Mouse (Mus musculus): ENCODE results near the gene Dffb. TPM values are rescaled to one million over a fixed set of nuclear protein-coding genes. Genes with fewer than 3 reads are reported as not detected.

The Dffb gene
- polyA plus RNA-seq (2015; fragmentation: Nextera tagmentation; extraction: Ambion mirVana), result 11.4 and 12.6 TPM in 2 replicates

- peaks cover 28% of the 10 kb centered on the region for H3K36me3 ChIP-seq
- H3K27ac ChIP-seq, result peak within 1 kb of the TSS; percentile 74
- H3K9me3 ChIP-seq, result no peaks in the 10 kb centered on the region
- peak; percentile 93 for ATAC-seq (ENCODE audit: insufficient number of reproducible peaks, low FRiP score, low TSS enrichment, low read depth)
- H3K4me2 ChIP-seq, result peak within 1 kb of the TSS; percentile 94
- WGBS, result 2% methylated on average over 68 of the region's 68 CpGs
- peak within 1 kb of the TSS; percentile 71 for H3K9ac ChIP-seq
- no peaks in the 10 kb centered on the region for H3K27me3 ChIP-seq
- H3K4me3 ChIP-seq, result peak within 1 kb of the TSS; percentile 65
- peaks cover 28% of the 10 kb centered on the region for H3K4me1 ChIP-seq
Observed at GRCm38 (mm10) chr4:153974431-153975291, at the start of gene Dffb, which contains the start of gene Cep104. Dffb (minus strand) TSS chr4:153975126. Cep104 (plus strand) TSS chr4:153975194.

DNA sequence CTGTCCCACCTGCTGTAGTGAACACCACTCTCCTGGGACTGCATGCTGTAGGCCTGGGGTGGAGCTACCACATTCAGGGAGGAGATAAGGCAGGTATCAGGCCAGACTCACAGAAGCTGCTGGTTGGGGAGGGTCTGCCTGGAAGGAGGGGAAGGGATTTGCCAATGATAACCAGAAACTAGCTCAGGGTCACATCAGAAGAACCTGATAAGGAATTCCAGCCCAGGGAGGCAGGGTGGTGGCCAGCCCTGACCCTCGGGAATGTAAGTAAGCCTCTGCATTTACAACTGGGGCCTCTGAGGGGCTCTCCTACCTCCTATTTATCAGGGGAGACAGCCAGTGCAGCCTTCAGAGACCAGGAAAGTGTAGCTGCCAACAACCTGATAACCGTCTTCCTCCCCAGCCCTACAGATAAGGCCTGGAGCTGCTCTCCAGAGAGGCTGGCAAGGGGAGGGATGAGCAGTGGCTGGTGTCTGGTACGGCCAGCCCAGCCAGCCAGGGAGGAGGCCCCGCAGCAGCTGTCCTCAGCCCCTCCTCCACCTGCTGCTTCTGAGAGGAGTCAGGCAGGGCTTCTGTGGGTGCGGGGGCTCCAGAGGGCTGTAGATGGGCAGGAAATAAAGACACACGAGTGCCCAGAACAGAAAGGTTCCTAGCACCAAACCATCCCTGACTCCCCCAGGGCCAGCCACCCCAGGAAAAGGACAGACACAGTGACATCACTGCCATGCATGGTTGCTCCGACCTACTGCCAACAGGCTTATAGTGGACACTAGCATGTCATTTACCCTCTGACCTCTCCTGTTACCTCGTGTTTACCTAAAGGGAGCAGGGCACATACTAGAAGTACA lies 49.1 kb upstream of the Dffb start:
- Histone ChIP-seq H3K4me3 (no peak overlapping the region), H3K4me1 (peaks cover 32% of the 10 kb centered on the region), H3K9ac (no peak overlapping the region), H3K27ac (no peak overlapping the region), H3K36me3 (peaks cover 29% of the 10 kb centered on the region), H3K9me3 (no peaks in the 10 kb centered on the region), H3K27me3 (peaks cover 38% of the 10 kb centered on the region), H3K4me2 (no peak overlapping the region)
- ATAC-seq (ENCODE audit: insufficient number of reproducible peaks, low FRiP score, low TSS enrichment, low read depth), result no peak
- WGBS, result 19% methylated on average over 8 of the region's 8 CpGs

DNA sequence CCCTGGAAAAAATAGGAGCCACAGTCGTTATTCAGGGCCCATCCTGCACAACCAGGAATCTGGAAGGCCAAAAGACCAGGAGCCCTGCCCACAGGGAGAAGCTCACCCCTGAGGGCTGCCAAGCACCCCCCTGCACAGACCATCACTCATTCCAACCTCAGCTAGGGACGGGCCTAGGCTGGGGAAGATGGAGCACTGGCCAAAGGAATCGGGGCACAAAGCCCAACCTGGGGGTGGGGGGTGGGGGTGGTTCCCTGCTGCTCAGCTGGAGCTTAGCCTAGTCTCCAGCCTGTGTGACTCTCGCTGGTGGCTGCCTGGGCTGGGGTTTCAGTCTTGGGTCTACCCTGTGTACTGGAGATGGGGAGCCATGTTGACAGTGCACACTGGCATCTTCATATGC lies 47.9 kb upstream of the Dffb start:
- no peak overlapping the region for H3K9ac ChIP-seq
- 42% methylated on average over 4 of the region's 4 CpGs for WGBS

DNA sequence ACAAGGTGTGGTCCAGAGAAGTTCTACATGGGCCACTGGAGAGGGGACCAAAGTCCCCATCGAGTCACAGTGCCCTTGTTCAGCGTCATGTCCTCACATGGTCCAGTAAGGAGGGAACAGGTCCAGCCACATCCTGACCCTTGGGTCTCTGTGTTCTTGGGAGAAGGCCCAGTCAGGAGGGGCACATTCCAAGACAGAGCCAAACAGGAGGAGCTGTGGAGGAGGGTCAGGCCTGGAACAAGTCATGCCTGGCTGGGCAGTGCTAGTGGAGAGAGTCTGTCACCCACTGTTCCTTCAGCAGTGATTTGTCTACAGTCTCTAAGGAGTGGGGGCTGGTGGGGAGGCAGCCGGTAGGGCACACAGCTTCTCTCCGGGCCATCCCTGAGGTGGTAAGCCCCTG lies 47.5 kb upstream of the Dffb start:
- Histone ChIP-seq H3K27ac (no peak overlapping the region; the same call in 1 of the 2 replicates), H3K36me3 (peaks cover 43% of the 10 kb centered on the region), H3K4me3 (no peak overlapping the region), H3K9ac (no peak overlapping the region), H3K4me1 (peaks cover 27% of the 10 kb centered on the region), H3K27me3 (peaks cover 33% of the 10 kb centered on the region), H3K4me2 (no peak overlapping the region), H3K9me3 (no peaks in the 10 kb centered on the region)
- WGBS, result 80% methylated on average over 4 of the region's 4 CpGs
- ATAC-seq (ENCODE audit: insufficient number of reproducible peaks, low FRiP score, low TSS enrichment, low read depth), result 0 out of 2 replicates have a peak, but pooled peaks have one; percentile 10

More for the DNA sequence above, 47.9 kb upstream of the Dffb start:
- Histone ChIP-seq H3K27ac (no peak overlapping the region; the same call in 1 of the 2 replicates), H3K9me3 (no peaks in the 10 kb centered on the region), H3K4me1 (peaks cover 31% of the 10 kb centered on the region), H3K4me3 (no peak overlapping the region), H3K4me2 (no peak overlapping the region), H3K27me3 (peaks cover 37% of the 10 kb centered on the region), H3K36me3 (peaks cover 41% of the 10 kb centered on the region)
- no peak; the same call in 1 of the 2 replicates for ATAC-seq (ENCODE audit: insufficient number of reproducible peaks, low FRiP score, low TSS enrichment, low read depth)

DNA sequence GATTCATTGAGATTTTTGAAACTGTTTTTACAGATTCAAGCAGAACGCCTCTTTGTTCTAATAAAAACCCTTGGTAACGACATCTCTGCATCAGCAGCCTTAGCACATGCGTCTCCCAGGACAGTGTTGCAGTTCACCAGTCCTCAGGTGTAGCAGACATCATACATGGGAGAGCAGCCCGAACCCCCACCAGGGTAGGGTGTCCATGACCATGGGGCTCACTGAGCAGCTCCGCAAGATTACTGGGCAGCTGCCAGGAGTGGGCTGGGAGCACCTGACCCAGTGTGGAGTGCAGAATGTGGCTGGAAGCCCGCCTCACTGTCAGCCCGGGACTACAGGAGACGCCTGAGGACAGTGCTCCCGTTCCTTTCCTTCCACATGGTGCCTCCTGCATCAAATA lies 46.5 kb upstream of the Dffb start:
- Histone ChIP-seq H3K9me3 (no peaks in the 10 kb centered on the region), H3K4me2 (no peak overlapping the region), H3K27me3 (peaks cover 23% of the 10 kb centered on the region), H3K27ac (no peak overlapping the region), H3K36me3 (peaks cover 53% of the 10 kb centered on the region), H3K9ac (no peak overlapping the region), H3K4me3 (no peak overlapping the region), H3K4me1 (peaks cover 25% of the 10 kb centered on the region)
- ATAC-seq (ENCODE audit: insufficient number of reproducible peaks, low FRiP score, low TSS enrichment, low read depth), result no peak
- 85% methylated on average over 9 of the region's 9 CpGs for WGBS

GRCm38 (mm10) chr4:154019571-154019970 lies 44.6 kb upstream of the Dffb start:
- WGBS, result 69% methylated on average over 7 of the region's 7 CpGs
- Histone ChIP-seq H3K4me1 (peaks cover 12% of the 10 kb centered on the region; the same call in 1 of the 2 replicates), H3K27ac (no peak overlapping the region), H3K36me3 (peaks cover 71% of the 10 kb centered on the region), H3K4me3 (no peak overlapping the region), H3K9ac (no peak overlapping the region), H3K4me2 (no peak overlapping the region), H3K9me3 (no peaks in the 10 kb centered on the region), H3K27me3 (peaks cover 5% of the 10 kb centered on the region; the same call in 1 of the 2 replicates)
- ATAC-seq (ENCODE audit: insufficient number of reproducible peaks, low FRiP score, low TSS enrichment, low read depth), result no peak

GRCm38 (mm10) chr4:154015476-154015875 lies 40.5 kb upstream of the Dffb start:
- ATAC-seq (ENCODE audit: insufficient number of reproducible peaks, low FRiP score, low TSS enrichment, low read depth), result no peak
- no peak overlapping the region for H3K27ac ChIP-seq
- no peak overlapping the region for H3K9ac ChIP-seq
- H3K4me3 ChIP-seq, result no peak overlapping the region
- H3K4me2 ChIP-seq, result no peak overlapping the region
- peaks cover 62% of the 10 kb centered on the region for H3K36me3 ChIP-seq
- no peaks in the 10 kb centered on the region for H3K27me3 ChIP-seq
- no peaks in the 10 kb centered on the region for H3K9me3 ChIP-seq
- WGBS, result 89% methylated on average over 11 of the region's 11 CpGs
- H3K4me1 ChIP-seq, result peaks cover 20% of the 10 kb centered on the region

DNA sequence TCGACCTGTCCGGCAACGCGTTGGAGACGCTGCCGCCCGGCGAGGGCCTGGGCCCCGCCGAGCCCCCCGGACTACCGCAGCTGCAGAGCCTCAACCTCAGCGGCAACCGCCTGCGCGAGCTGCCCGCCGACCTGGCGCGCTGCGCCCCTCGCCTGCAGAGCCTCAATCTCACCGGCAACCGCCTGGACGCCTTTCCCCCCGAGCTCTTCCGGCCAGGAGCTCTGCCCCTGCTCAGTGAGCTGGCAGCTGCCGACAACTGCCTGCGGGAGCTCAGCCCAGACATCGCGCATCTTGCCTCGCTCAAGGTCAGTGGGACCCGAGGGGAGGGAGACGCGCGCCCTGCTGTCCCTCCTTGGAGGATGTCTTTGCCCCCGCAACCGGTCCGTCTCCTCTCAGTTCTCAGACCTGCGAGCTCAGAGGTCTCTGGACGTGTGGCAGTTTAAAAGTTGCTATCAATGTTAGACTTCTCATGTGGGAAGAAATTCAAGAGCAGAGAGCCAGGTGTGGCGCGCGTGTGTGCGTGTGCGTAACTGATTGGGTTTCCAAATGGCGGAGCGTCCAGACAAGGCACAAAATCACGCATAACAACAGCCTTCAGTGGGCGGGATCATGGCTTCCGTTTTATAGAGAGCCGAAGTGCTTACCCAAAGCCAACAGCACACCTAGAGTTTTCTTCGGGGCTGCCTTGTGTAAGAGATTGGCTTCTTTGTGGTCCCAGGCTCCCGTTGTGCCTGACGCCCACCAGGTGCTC lies 37.4 kb upstream of the Dffb start:
- WGBS, result 1% methylated on average over 55 of the region's 55 CpGs
- no peak for ATAC-seq (ENCODE audit: insufficient number of reproducible peaks, low FRiP score, low TSS enrichment, low read depth)
- H3K9me3 ChIP-seq, result no peaks in the 10 kb centered on the region

GRCm38 (mm10) chr4:154011646-154012089 lies 36.7 kb upstream of the Dffb start, which contains the start of gene Lrrc47:
Lrrc47 (plus strand) TSS chr4:154011731.
- Histone ChIP-seq H3K27me3 (no peaks in the 10 kb centered on the region), H3K36me3 (peaks cover 37% of the 10 kb centered on the region), H3K9me3 (no peaks in the 10 kb centered on the region), H3K27ac (peak within 1 kb of the TSS; percentile 59), H3K4me1 (peaks cover 20% of the 10 kb centered on the region), H3K9ac (peak within 1 kb of the TSS; percentile 98), H3K4me2 (peak within 1 kb of the TSS; percentile 92), H3K4me3 (peak within 1 kb of the TSS; percentile 100)
- ATAC-seq (ENCODE audit: insufficient number of reproducible peaks, low FRiP score, low TSS enrichment, low read depth), result peak; percentile 84
- under 1% methylated on average over 55 of the region's 59 CpGs for WGBS

More for the DNA sequence above, 37.4 kb upstream of the Dffb start:
- peak overlapping the region; percentile 59; the same call in 1 of the 2 replicates for H3K27ac ChIP-seq
- H3K27me3 ChIP-seq, result no peaks in the 10 kb centered on the region
- peak overlapping the region; percentile 100 for H3K4me3 ChIP-seq
- H3K9ac ChIP-seq, result peak overlapping the region; percentile 98
- H3K36me3 ChIP-seq, result peaks cover 37% of the 10 kb centered on the region
- peak overlapping the region; percentile 92 for H3K4me2 ChIP-seq
- H3K4me1 ChIP-seq, result peaks cover 20% of the 10 kb centered on the region

DNA sequence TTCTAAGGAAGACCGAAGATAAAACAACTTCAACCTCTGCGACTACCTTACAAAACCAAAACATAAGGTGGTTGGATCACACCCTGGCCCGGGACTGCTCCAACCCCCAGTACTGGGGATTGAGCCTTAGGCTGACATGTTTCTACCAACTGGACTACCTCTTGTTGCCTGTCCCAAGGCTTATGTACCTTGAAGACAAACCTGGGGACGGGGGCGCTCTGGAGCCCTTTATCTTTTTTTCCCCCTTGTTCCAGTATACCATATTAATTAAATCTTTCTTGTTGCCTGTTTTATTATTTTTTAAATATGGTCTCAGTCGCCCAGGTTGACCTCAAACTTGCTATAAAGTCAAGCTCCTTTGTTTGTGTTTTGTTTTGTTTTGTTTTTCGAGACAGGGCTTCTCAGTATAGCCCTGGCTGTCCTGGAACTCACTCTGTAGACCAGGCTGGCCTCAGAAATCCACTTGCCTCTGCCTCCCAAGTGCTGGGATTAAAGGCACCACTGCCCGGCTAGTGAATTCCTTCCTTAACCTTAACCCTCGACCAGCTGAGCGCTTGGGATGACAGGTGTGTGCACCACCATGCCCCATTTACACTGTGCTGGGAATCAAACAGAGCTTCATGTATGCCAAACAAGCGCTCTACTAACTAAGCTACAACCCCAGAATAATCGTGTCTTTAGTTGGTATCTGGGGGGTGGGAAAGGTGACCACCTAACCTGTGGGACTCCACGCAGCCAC lies 36.1 kb upstream of the Dffb start:
- H3K27ac ChIP-seq, result peak overlapping the region; percentile 17; the same call in 1 of the 2 replicates
- H3K9me3 ChIP-seq, result no peaks in the 10 kb centered on the region
- H3K4me3 ChIP-seq, result peak overlapping the region; percentile 100
- peaks cover 37% of the 10 kb centered on the region for H3K36me3 ChIP-seq
- H3K27me3 ChIP-seq, result no peaks in the 10 kb centered on the region
- peak overlapping the region; percentile 92 for H3K4me2 ChIP-seq
- no peak; the same call in 1 of the 2 replicates for ATAC-seq (ENCODE audit: insufficient number of reproducible peaks, low FRiP score, low TSS enrichment, low read depth)
- 26% methylated on average over 13 of the region's 13 CpGs for WGBS
- H3K4me1 ChIP-seq, result peaks cover 20% of the 10 kb centered on the region
- peak overlapping the region; percentile 26 for H3K9ac ChIP-seq
